Mouse (Mus musculus) lung, embryonic 16.5 days (tissue): ENCODE measurements around the gene Frmd4a. TPM values are rescaled to one million over a fixed set of nuclear protein-coding genes. Genes with fewer than 3 reads are reported as not detected.

Experiments used
- ATAC-seq: fragments of 200-750 bp; cut with Nextera tagmentation; 2 replicates; pipeline ENCODE4 v1.8.0; 2017; ENCODE audit warnings: low read depth, mild to moderate bottlenecking, moderate library complexity
- H3K27ac ChIP-seq: fragments of 300-500 bp; sonication (generic); 2 replicates; pipeline ENCODE4 v1.5.1; 2014; ENCODE audit warnings: mild to moderate bottlenecking, control low read depth, low read length
- H3K27me3 ChIP-seq: fragments of 300-500 bp; sonication (generic); 2 replicates; pipeline ENCODE4 v1.6.1; 2014; ENCODE audit warnings: low read depth, low read length, mixed read lengths; ENCODE audit not compliant: control insufficient read depth, insufficient read depth
- H3K36me3 ChIP-seq: fragments of 300-500 bp; sonication (generic); 2 replicates; pipeline ENCODE4 v1.6.1; 2014; ENCODE audit warnings: low read length; ENCODE audit not compliant: control insufficient read depth, insufficient read depth
- H3K4me1 ChIP-seq: fragments of 300-500 bp; sonication (generic); replicated peaks from 2 replicates; pipeline ENCODE4 v1.6.1; 2014; ENCODE audit warnings: low read length, mixed read lengths; ENCODE audit not compliant: control insufficient read depth, insufficient read depth
- H3K4me2 ChIP-seq: fragments of 300-500 bp; sonication (generic); 2 replicates; pipeline ENCODE4 v1.6.1; 2014; ENCODE audit warnings: low read depth, low read length, control low read depth
- H3K4me3 ChIP-seq: fragments of 300-500 bp; sonication (generic); 2 replicates; pipeline ENCODE4 v1.5.1; 2014; ENCODE audit warnings: mild to moderate bottlenecking, low read length, control low read depth
- H3K9ac ChIP-seq: fragments of 300-500 bp; sonication (generic); 2 replicates; pipeline ENCODE4 v1.6.1; 2014; ENCODE audit warnings: low read length, control low read depth
- H3K9me3 ChIP-seq: fragments of 300-500 bp; sonication (generic); 2 replicates; pipeline ENCODE4 v1.6.1; 2016; ENCODE audit warnings: low read length; ENCODE audit not compliant: control insufficient read depth
- WGBS: fragments of 180-500 bp; shearing (Covaris S2); extraction: QIAGEN DNeasy Blood & Tissue Kit; methylation state at CpG from one replicate; pipeline ENCODE4 v1.1.7; 2014; 5-methylcytosine and 5-hydroxymethylcytosine counted together
- polyA plus RNA-seq: library from polyadenylated mRNA; unstranded; fragments of >200 nt; fragmentation: Nextera tagmentation; extraction: Ambion mirVana; gene quantifications from 2 replicates; pipeline ENCODE4 v1.2.1, GENCODE M21; 2015

The Frmd4a gene
- polyA plus RNA-seq, 1 experiment from 2014 or later: 29.1 TPM

- peaks cover 17% of the 10 kb centered on the region for H3K36me3 ChIP-seq
- no peak overlapping the region for H3K9ac ChIP-seq
- H3K27me3 ChIP-seq: no peaks in the 10 kb centered on the region
- H3K4me1 ChIP-seq: peaks cover 11% of the 10 kb centered on the region
- no peak overlapping the region for H3K4me3 ChIP-seq
- no peaks in the 10 kb centered on the region for H3K9me3 ChIP-seq
- peak; percentile 78 for ATAC-seq
- H3K27ac ChIP-seq: peak overlapping the region; percentile 66
- no peak overlapping the region for H3K4me2 ChIP-seq
- 65% methylated on average over 3 of the region's 3 CpGs for WGBS
Observed at GRCm38 (mm10) chr2:4626911-4627310, 609.4 kb downstream of the Frmd4a start.

- H3K9me3 ChIP-seq: no peaks in the 10 kb centered on the region
- no peak overlapping the region for H3K4me3 ChIP-seq
- H3K4me1 ChIP-seq: peaks cover 11% of the 10 kb centered on the region
- H3K4me2 ChIP-seq: no peak overlapping the region
- H3K9ac ChIP-seq: no peak overlapping the region
- WGBS: 83% methylated on average over 2 of the region's 2 CpGs
- peaks cover 28% of the 10 kb centered on the region for H3K36me3 ChIP-seq
- H3K27me3 ChIP-seq: no peaks in the 10 kb centered on the region
- no peak overlapping the region for H3K27ac ChIP-seq
- ATAC-seq: no peak
Observed at GRCm38 (mm10) chr2:4628920-4629319, 611.4 kb downstream of the Frmd4a start.

DNA sequence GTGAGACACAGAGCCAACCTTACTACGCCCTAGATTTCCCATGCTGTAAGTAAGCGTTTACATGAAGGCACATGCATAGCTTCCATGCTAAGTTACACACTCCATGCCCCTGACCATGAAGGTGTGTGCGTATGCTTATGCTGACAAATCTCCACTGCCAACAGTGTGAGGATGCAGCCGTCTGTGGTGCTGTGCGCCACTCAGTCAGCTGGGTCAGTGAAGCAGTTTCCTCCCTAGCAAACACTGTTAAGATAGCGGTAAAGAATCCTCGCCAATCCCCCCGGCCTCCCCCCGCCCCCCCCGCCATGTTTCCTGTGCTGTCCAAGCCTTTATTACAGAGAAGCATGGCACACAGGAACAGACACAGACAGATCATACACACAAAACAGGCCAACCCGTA, 612.0 kb downstream of the Frmd4a start:
- WGBS: 70% methylated on average over 11 of the region's 11 CpGs
- ATAC-seq: no peak

GRCm38 (mm10) chr2:4630197-4630835, 612.8 kb downstream of the Frmd4a start:
- Histone ChIP-seq H3K27ac (no peak overlapping the region), H3K9me3 (no peaks in the 10 kb centered on the region), H3K36me3 (peaks cover 30% of the 10 kb centered on the region), H3K4me1 (peaks cover 11% of the 10 kb centered on the region), H3K27me3 (no peaks in the 10 kb centered on the region), H3K4me2 (no peak overlapping the region), H3K4me3 (no peak overlapping the region), H3K9ac (no peak overlapping the region)
- 95% methylated on average over 10 of the region's 10 CpGs for WGBS
- ATAC-seq: no peak

More for the DNA sequence above, 612.0 kb downstream of the Frmd4a start:
- Histone ChIP-seq H3K4me2 (no peak overlapping the region), H3K27ac (no peak overlapping the region), H3K9ac (no peak overlapping the region), H3K4me1 (peaks cover 11% of the 10 kb centered on the region), H3K4me3 (no peak overlapping the region), H3K9me3 (no peaks in the 10 kb centered on the region), H3K27me3 (no peaks in the 10 kb centered on the region), H3K36me3 (peaks cover 27% of the 10 kb centered on the region)

- Histone ChIP-seq H3K4me2 (no peak overlapping the region), H3K9me3 (no peaks in the 10 kb centered on the region), H3K27ac (no peak overlapping the region), H3K27me3 (no peaks in the 10 kb centered on the region), H3K4me3 (no peak overlapping the region), H3K36me3 (peaks cover 42% of the 10 kb centered on the region), H3K9ac (no peak overlapping the region), H3K4me1 (no peaks in the 10 kb centered on the region)
- ATAC-seq: no peak
- WGBS: 86% methylated on average over 8 of the region's 8 CpGs
Observed at GRCm38 (mm10) chr2:4635804-4636203, 618.3 kb downstream of the Frmd4a start.

GRCm38 (mm10) chr2:4636656-4637055, 619.1 kb downstream of the Frmd4a start:
- no peaks in the 10 kb centered on the region for H3K9me3 ChIP-seq
- H3K4me1 ChIP-seq: no peaks in the 10 kb centered on the region
- H3K9ac ChIP-seq: no peak overlapping the region
- 79% methylated on average over 7 of the region's 7 CpGs for WGBS
- no peak for ATAC-seq
- H3K4me2 ChIP-seq: no peak overlapping the region
- no peak overlapping the region for H3K4me3 ChIP-seq
- H3K36me3 ChIP-seq: peaks cover 40% of the 10 kb centered on the region
- H3K27me3 ChIP-seq: no peaks in the 10 kb centered on the region
- H3K27ac ChIP-seq: no peak overlapping the region

DNA sequence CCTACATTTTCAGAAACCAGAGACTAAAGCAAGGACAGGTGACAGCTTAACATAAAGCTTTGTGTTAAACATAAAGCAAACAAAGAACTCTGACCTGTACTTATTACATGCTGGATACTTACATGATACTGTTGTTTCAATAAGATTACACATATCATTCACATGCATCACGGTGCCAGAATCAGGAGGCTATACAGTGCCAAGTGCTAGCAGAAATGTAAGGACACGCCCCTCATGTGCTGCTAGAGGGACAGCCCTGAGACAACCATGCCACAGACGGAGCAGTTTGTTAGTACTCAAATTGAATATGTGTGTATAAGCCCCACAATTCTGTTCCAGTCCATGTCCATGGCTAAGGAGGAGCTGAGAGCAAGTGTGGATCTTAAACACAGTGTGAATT, 620.7 kb downstream of the Frmd4a start:
- Histone ChIP-seq H3K27me3 (no peaks in the 10 kb centered on the region), H3K9ac (no peak overlapping the region), H3K27ac (no peak overlapping the region), H3K36me3 (peaks cover 44% of the 10 kb centered on the region), H3K4me3 (no peak overlapping the region), H3K9me3 (no peaks in the 10 kb centered on the region), H3K4me2 (no peak overlapping the region), H3K4me1 (no peaks in the 10 kb centered on the region)
- WGBS: 78% methylated on average over 3 of the region's 3 CpGs
- no peak for ATAC-seq

- H3K27me3 ChIP-seq: no peaks in the 10 kb centered on the region
- H3K9me3 ChIP-seq: no peaks in the 10 kb centered on the region
- ATAC-seq: no peak
- H3K9ac ChIP-seq: no peak overlapping the region
- H3K36me3 ChIP-seq: peaks cover 25% of the 10 kb centered on the region
- H3K27ac ChIP-seq: no peak overlapping the region
- WGBS: 67% methylated on average over 4 of the region's 4 CpGs
- H3K4me3 ChIP-seq: no peak overlapping the region
- H3K4me1 ChIP-seq: peaks cover 11% of the 10 kb centered on the region
- no peak overlapping the region for H3K4me2 ChIP-seq
Observed at GRCm38 (mm10) chr2:4645066-4645465, 627.5 kb downstream of the Frmd4a start.

DNA sequence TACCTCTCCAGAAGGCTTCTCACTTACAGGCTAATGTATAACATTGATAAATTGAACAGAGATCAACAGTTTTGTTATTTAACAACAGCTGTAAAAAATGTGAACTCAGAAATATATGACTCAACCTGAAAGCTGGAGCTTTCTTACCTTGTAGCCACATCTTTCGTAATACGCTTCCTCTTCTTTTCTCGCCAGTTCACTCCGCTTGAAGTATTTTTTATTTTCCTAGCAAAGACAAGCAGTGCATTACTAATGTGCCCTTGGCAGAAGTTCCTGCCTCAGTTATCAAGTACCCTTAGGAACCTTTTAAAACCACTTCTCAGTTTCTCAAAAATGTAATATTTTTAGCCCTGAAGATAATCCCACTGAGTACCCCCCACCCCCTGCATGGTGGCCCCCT, 630.6 kb downstream of the Frmd4a start:
- no peaks in the 10 kb centered on the region for H3K9me3 ChIP-seq
- H3K9ac ChIP-seq: no peak overlapping the region
- peaks cover 15% of the 10 kb centered on the region for H3K4me1 ChIP-seq
- ATAC-seq: peak; percentile 73
- H3K36me3 ChIP-seq: peaks cover 11% of the 10 kb centered on the region
- 66% methylated on average over 4 of the region's 4 CpGs for WGBS
- no peak overlapping the region for H3K4me3 ChIP-seq
- peak overlapping the region; percentile 53 for H3K27ac ChIP-seq
- H3K4me2 ChIP-seq: no peak overlapping the region
- no peaks in the 10 kb centered on the region for H3K27me3 ChIP-seq
